9 mouse cellular contexts compared by ENCODE assay signal in genomic region chr11:77906747-77907174, GRCm38 (mm10). TPM values are rescaled to one million over a fixed set of nuclear protein-coding genes. Genes with fewer than 3 reads are reported as not detected.
DNase-seq lines count a peak whose midpoint lies in the region; ATAC-seq and TF ChIP-seq lines count a peak whose summit lies in the region.
"Had no signal": no experiment of that assay in that cellular context is flagged by ENCODE, and none has a peak within 500 bp of the region (broad histone marks: within the 10 kb centered on the region; RNA-seq: fewer than 3 reads in every experiment).

No protein-coding gene starts in this region.

- H3K9me3 ChIP-seq in kidney, embryonic 15.5 days (replicated peaks), result no peaks in the 10 kb centered on the region
- H3K9me3 ChIP-seq in hindbrain, embryonic 14.5 days (ENCODE audit: control insufficient read depth, low read length), result no peaks in the 10 kb centered on the region

- no peak for TF ChIP-seq POLR2A in heart, adult 2 months (IDR thresholded peaks at IDR 0.05; ENCODE audit: insufficient read depth, low read depth, low read length)

- no peak for DNase-seq in kidney, adult 11 months
- peak; percentile 89 to 95 for DNase-seq in cerebellum, postnatal 10 days
- DNase-seq in hindbrain, embryonic 14.5 days (ENCODE audit: low spot score), result no peak
- DNase-seq in neural tube, embryonic 10.5 days (ENCODE audit: extremely low spot score, low spot score), result peak; percentile 41
- DNase-seq in kidney, adult 9 months, result no peak
- DNase-seq in yolk sac, embryonic 10.5 days (ENCODE audit: low spot score), result no peak
- no peak for DNase-seq in heart, adult 2 months
- DNase-seq: thymus, adult 18-20 months had no signal

- no peak for TF ChIP-seq CTCF in heart, adult 2 months (IDR thresholded peaks at IDR 0.05)

- no peak overlapping the region for H3K27ac ChIP-seq in kidney, embryonic 15.5 days
- H3K27ac ChIP-seq in hindbrain, embryonic 14.5 days, result peak overlapping the region; percentile 80
- no peak overlapping the region for H3K27ac ChIP-seq in heart, adult 2 months

- H3K4me2 ChIP-seq in kidney, embryonic 15.5 days, result peak overlapping the region; percentile 47
- peak overlapping the region; percentile 31 for H3K4me2 ChIP-seq in hindbrain, embryonic 14.5 days (replicated peaks)

- H3K4me3 ChIP-seq in kidney, embryonic 15.5 days (replicated peaks), result no peak overlapping the region; the same call in 1 of the 2 replicates
- no peak overlapping the region for H3K4me3 ChIP-seq in hindbrain, embryonic 14.5 days (replicated peaks; ENCODE audit: low read length)
- H3K4me3 ChIP-seq in heart, adult 2 months, result no peak overlapping the region

- intact Hi-C loops in heart, adult 2 months (cut with DNase I), result loop anchor here (5.0 kb wide), 1 partner anchor 61 kb away; no protein-coding TSS in a partner anchor

- no peak overlapping the region for H3K9ac ChIP-seq in kidney, embryonic 15.5 days
- H3K9ac ChIP-seq in hindbrain, embryonic 14.5 days, result peak overlapping the region; percentile 28; the same call in 1 of the 2 replicates
- H3K9ac ChIP-seq in heart, adult 2 months (ENCODE audit: low read depth, low read length), result no peak overlapping the region

- 11% methylated on average over 9 of the region's 9 CpGs for WGBS in kidney, embryonic 15.5 days
- WGBS in hindbrain, embryonic 14.5 days, result 5% methylated on average over 9 of the region's 9 CpGs
- WGBS in heart, adult 2 months, result 23% methylated on average over 9 of the region's 9 CpGs

- H3K4me1 ChIP-seq in kidney, embryonic 15.5 days, result peaks cover 8% of the 10 kb centered on the region
- peaks cover 35% of the 10 kb centered on the region for H3K4me1 ChIP-seq in hindbrain, embryonic 14.5 days (replicated peaks; ENCODE audit: control insufficient read depth, insufficient read depth, low read length)
- H3K4me1 ChIP-seq in heart, adult 2 months (ENCODE audit: control insufficient read depth, insufficient read depth, low read length), result no peaks in the 10 kb centered on the region

- H3K27me3 ChIP-seq in kidney, embryonic 15.5 days, result peaks cover 54% of the 10 kb centered on the region
- H3K27me3 ChIP-seq in hindbrain, embryonic 14.5 days (ENCODE audit: control insufficient read depth, insufficient read depth, low read length), result no peaks in the 10 kb centered on the region
- H3K27me3 ChIP-seq in heart, adult 2 months (ENCODE audit: control insufficient read depth, insufficient read depth, low read length), result no peaks in the 10 kb centered on the region

- no peaks in the 10 kb centered on the region for H3K79me2 ChIP-seq in heart, adult 2 months (replicated peaks; ENCODE audit: control insufficient read depth, insufficient read depth, low read length)

- TF ChIP-seq EP300 in heart, adult 2 months (IDR thresholded peaks at IDR 0.05; ENCODE audit: insufficient read depth, low read depth, low read length), result no peak

- ATAC-seq in kidney, embryonic 15.5 days (replicated peaks; ENCODE audit: low FRiP score), result no peak
- ATAC-seq in hindbrain, embryonic 14.5 days (ENCODE audit: low FRiP score), result peak; percentile 57; the same call in 1 of the 2 replicates

- H3K36me3 ChIP-seq in kidney, embryonic 15.5 days, result no peaks in the 10 kb centered on the region
- no peaks in the 10 kb centered on the region for H3K36me3 ChIP-seq in hindbrain, embryonic 14.5 days (replicated peaks; ENCODE audit: control insufficient read depth, insufficient read depth)
- H3K36me3 ChIP-seq in heart, adult 2 months (ENCODE audit: control insufficient read depth, insufficient read depth, low read length), result no peaks in the 10 kb centered on the region

RNA-seq across cellular contexts. Expression of gene Pipox, which starts 12.9 kb away (rescaled TPM):
- 8.7 and 10.8 TPM in 2 replicates for polyA plus RNA-seq in kidney, embryonic 15.5 days (2015; fragmentation: Nextera tagmentation; extraction: Ambion mirVana)
- polyA plus RNA-seq in hindbrain, embryonic 14.5 days (2014; fragmentation: Nextera tagmentation; extraction: Ambion mirVana), result 2.8 and 6.1 TPM in 2 replicates
- total RNA-seq in heart, adult 2 months (2021), result under 1 TPM; 0.52 to 0.77 TPM
- 0.47 and 0.82 TPM in 2 replicates for polyA plus RNA-seq in heart, adult 2 months (2012; rRNA removed)

RNA-seq across cellular contexts. Expression of gene Sez6, which starts 23.8 kb away (rescaled TPM):
- 0.44 TPM in 1 of 2 replicates, not detected in the other for polyA plus RNA-seq in kidney, embryonic 15.5 days (2015; fragmentation: Nextera tagmentation; extraction: Ambion mirVana)
- polyA plus RNA-seq in hindbrain, embryonic 14.5 days (2014; fragmentation: Nextera tagmentation; extraction: Ambion mirVana), result 110 TPM in 2 replicates
- under 1 TPM; 0.68 to 0.80 TPM for total RNA-seq in heart, adult 2 months (2021)
- 0.59 and 0.70 TPM in 2 replicates for polyA plus RNA-seq in heart, adult 2 months (2012; rRNA removed)

Comparison
In these comparisons a context has a peak if more than half of its experiments do, and no peak if none do; other contexts are left out.
1. DNase-seq: peak in cerebellum, postnatal 10 days (2 of 2) and neural tube, embryonic 10.5 days (single experiment); none in kidney, adult 11 months (single experiment), hindbrain, embryonic 14.5 days (single experiment), kidney, adult 9 months (single experiment), yolk sac, embryonic 10.5 days (single experiment) and heart, adult 2 months (0 of 2).
2. RNA of gene Sez6, which starts 23.8 kb away (polyA plus RNA-seq): 110 TPM in hindbrain, embryonic 14.5 days; 0.59 to 0.70 TPM in heart, adult 2 months and 0.44 TPM in kidney, embryonic 15.5 days; every median in the first group is over 10 times any median in the second.